Comparison of ENCODE assay signal across 10 mouse cellular contexts in the genomic region with DNA sequence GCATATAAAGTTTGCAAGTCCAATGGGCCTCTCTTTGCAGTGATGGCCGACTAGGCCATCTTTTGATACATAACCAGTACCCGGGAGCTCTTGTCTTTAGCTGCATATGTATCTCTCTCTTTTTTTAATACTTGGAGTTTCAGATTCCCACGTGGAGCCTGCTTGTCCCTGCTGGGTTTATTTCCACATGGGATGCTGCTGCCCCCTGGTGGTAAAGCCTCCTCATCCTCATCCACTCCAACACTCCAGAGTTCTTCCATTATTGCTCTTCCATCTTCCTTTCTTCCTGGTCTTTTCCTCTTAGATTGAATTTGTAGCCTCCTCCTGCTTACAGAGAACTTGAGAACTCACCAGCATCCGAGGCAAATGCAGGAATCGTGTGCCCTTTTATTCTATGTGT. TPM values are rescaled to one million over a fixed set of nuclear protein-coding genes. Genes with fewer than 3 reads are reported as not detected.
DNase-seq lines count a peak whose midpoint lies in the region; ATAC-seq and TF ChIP-seq lines count a peak whose summit lies in the region.
"Had no signal": no experiment of that assay in that cellular context is flagged by ENCODE, and none has a peak within 500 bp of the region (broad histone marks: within the 10 kb centered on the region; RNA-seq: fewer than 3 reads in every experiment).

No protein-coding gene starts in this region.

- ATAC-seq in kidney, embryonic 14.5 days (ENCODE audit: low FRiP score, low TSS enrichment) = no peak; the same call in 1 of the 2 replicates
- no peak for ATAC-seq in midbrain, postnatal 0 days (ENCODE audit: low FRiP score)

- peak; percentile 23 for DNase-seq in kidney, adult 11 months
- DNase-seq in R1 (ENCODE audit: low read depth, low spot score) = peak; percentile 72
- peak; percentile 66 to 81 for DNase-seq in cerebellum, postnatal 25 days
- DNase-seq in gastrocnemius, postnatal 14 days = peak; percentile 59
- DNase-seq in left cerebral cortex, adult 18-20 months (ENCODE audit: low spot score in 2 of 2) = peak; percentile 75 to 83
- DNase-seq in midbrain, postnatal 0 days (ENCODE audit: low spot score) = peak; percentile 71
- DNase-seq in urinary bladder, postnatal 36 days (ENCODE audit: low spot score in 2 of 2) = peak; percentile 22 to 51

- H3K4me3 ChIP-seq in kidney, embryonic 14.5 days (ENCODE audit: low read length) = no peak overlapping the region
- no peak overlapping the region for H3K4me3 ChIP-seq in midbrain, postnatal 0 days (ENCODE audit: low read depth, low read length)
- H3K4me3 ChIP-seq: embryonic facial prominence, embryonic 12.5 days; lung, embryonic 15.5 days had no signal

- H3K4me1 ChIP-seq in kidney, embryonic 14.5 days (ENCODE audit: control insufficient read depth, insufficient read depth, low read length) = no peaks in the 10 kb centered on the region
- no peaks in the 10 kb centered on the region for H3K4me1 ChIP-seq in midbrain, postnatal 0 days (ENCODE audit: insufficient read depth, low read length)
- H3K4me1 ChIP-seq: embryonic facial prominence, embryonic 12.5 days; lung, embryonic 15.5 days had no signal

- H3K36me3 ChIP-seq in kidney, embryonic 14.5 days (ENCODE audit: control insufficient read depth, insufficient read depth, low read length) = no peaks in the 10 kb centered on the region
- H3K36me3 ChIP-seq in midbrain, postnatal 0 days (ENCODE audit: insufficient read depth, low read length) = no peaks in the 10 kb centered on the region
- H3K36me3 ChIP-seq: embryonic facial prominence, embryonic 12.5 days; lung, embryonic 15.5 days had no signal

- H3K4me2 ChIP-seq in kidney, embryonic 14.5 days (replicated peaks; ENCODE audit: low read depth, low read length) = no peak overlapping the region
- no peak overlapping the region for H3K4me2 ChIP-seq in midbrain, postnatal 0 days (ENCODE audit: low read depth, low read length, poor library complexity, severe bottlenecking)
- H3K4me2 ChIP-seq: embryonic facial prominence, embryonic 12.5 days; lung, embryonic 15.5 days had no signal

- H3K27ac ChIP-seq in kidney, embryonic 14.5 days (ENCODE audit: low read depth, low read length) = no peak overlapping the region
- no peak overlapping the region for H3K27ac ChIP-seq in midbrain, postnatal 0 days (ENCODE audit: low read depth, low read length)
- H3K27ac ChIP-seq: embryonic facial prominence, embryonic 12.5 days; lung, embryonic 15.5 days had no signal

- TF ChIP-seq CTCF in midbrain, postnatal 0 days (IDR thresholded peaks at IDR 0.05) = peak; percentile 79

- H3K9me3 ChIP-seq in kidney, embryonic 14.5 days (ENCODE audit: control insufficient read depth, low read length) = no peaks in the 10 kb centered on the region
- H3K9me3 ChIP-seq in midbrain, postnatal 0 days (ENCODE audit: low read length) = no peaks in the 10 kb centered on the region
- H3K9me3 ChIP-seq: embryonic facial prominence, embryonic 12.5 days; lung, embryonic 15.5 days had no signal

- no peaks in the 10 kb centered on the region for H3K27me3 ChIP-seq in kidney, embryonic 14.5 days (ENCODE audit: control insufficient read depth, insufficient read depth, low read length)
- no peaks in the 10 kb centered on the region for H3K27me3 ChIP-seq in midbrain, postnatal 0 days (ENCODE audit: insufficient read depth, low read length)
- H3K27me3 ChIP-seq: embryonic facial prominence, embryonic 12.5 days; lung, embryonic 15.5 days had no signal

- WGBS in kidney, embryonic 14.5 days = 41% methylated on average over 5 of the region's 5 CpGs
- WGBS in midbrain, postnatal 0 days = 39% methylated on average over 5 of the region's 5 CpGs

- no peak overlapping the region for H3K9ac ChIP-seq in kidney, embryonic 14.5 days (ENCODE audit: low read depth, low read length)
- H3K9ac ChIP-seq in midbrain, postnatal 0 days (replicated peaks; ENCODE audit: low read length, poor library complexity, severe bottlenecking) = no peak overlapping the region
- H3K9ac ChIP-seq: embryonic facial prominence, embryonic 12.5 days; lung, embryonic 15.5 days had no signal

- intact Hi-C loops in gastrocnemius, postnatal 14 days (cut with DNase I; ENCODE audit: low total_unique reads) = no loop called here

RNA-seq across cellular contexts. Expression of a gene that starts 48.9 kb away (rescaled TPM):
- polyA plus RNA-seq in kidney, embryonic 14.5 days (2014; fragmentation: Nextera tagmentation; extraction: Ambion mirVana) = 11.4 and 16.5 TPM in 2 replicates
- total RNA-seq in gastrocnemius, postnatal 14 days (2021) = 1 to 10 TPM; 1.4 to 2.0 TPM
- 1 to 10 TPM; 1.3 to 1.7 TPM for total RNA-seq in left cerebral cortex, adult 18-20 months (2021)
- total RNA-seq in midbrain, postnatal 0 days (2014; rRNA removed) = 3.4 and 4.2 TPM in 2 replicates
- 2.5 TPM in 2 replicates for polyA plus RNA-seq in midbrain, postnatal 0 days (2015; fragmentation: Nextera tagmentation; extraction: Ambion mirVana)

Comparison
In these comparisons a context has a peak if more than half of its experiments do, and no peak if none do; other contexts are left out.
1. DNase-seq: peak in every context shown above with its lines; median percentile 79 in left cerebral cortex, adult 18-20 months; 74 in cerebellum, postnatal 25 days; 72 in R1; 71 in midbrain, postnatal 0 days; 59 in gastrocnemius, postnatal 14 days; 36 in urinary bladder, postnatal 36 days; 23 in kidney, adult 11 months.